Mouse (Mus musculus): Measurements from ENCODE around the gene Gm15114.
"Not testable (repeated sequence)": the region's sequence is repeated elsewhere in the genome, so short reads cannot be mapped to it uniquely, and the experiment has no call there.

GRCm38 (mm10) chrX:148488649-148489048, at the start of gene Gm15114:
- not testable (repeated sequence) for TF ChIP-seq POLR2A, CTCF (IDR thresholded peaks at IDR 0.05; ENCODE audit: extremely low read depth, insufficient read depth, low read length)

Measured in cortical plate, adult 2 months (tissue).